Mouse (Mus musculus): Measurements from ENCODE around the gene Tenm4.
"Not testable (repeated sequence)": the region's sequence is repeated elsewhere in the genome, so short reads cannot be mapped to it uniquely, and the experiment has no call there.

Gene Tenm4

GRCm38 (mm10) chr7:96899036-96899569 is 728.1 kb downstream of the Tenm4 start:
- DNase-seq (ENCODE audit: low spot score in 2 of 2) = peak; percentile 25 to 57

DNA sequence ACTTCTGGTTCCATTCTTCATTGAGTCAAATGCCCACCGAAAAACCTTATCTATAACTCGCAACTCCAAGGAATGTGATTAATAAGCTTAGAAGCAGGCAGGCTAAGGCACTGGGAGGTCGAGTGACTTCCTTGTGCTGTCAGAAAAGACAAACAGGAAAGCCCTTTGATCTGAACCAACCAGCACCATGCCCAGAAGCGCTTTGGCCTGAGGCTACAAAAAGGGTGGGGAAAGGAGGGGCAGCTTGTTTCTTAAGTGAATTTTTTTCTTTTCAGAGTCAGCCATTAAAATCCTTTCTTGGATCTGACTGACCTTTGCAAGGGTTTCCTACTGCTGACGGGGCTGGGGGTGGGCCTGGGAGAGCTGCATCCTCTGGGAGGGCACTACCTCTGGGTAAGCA is 731.1 kb downstream of the Tenm4 start:
- no peak for DNase-seq (ENCODE audit: low spot score in 2 of 2)

DNA sequence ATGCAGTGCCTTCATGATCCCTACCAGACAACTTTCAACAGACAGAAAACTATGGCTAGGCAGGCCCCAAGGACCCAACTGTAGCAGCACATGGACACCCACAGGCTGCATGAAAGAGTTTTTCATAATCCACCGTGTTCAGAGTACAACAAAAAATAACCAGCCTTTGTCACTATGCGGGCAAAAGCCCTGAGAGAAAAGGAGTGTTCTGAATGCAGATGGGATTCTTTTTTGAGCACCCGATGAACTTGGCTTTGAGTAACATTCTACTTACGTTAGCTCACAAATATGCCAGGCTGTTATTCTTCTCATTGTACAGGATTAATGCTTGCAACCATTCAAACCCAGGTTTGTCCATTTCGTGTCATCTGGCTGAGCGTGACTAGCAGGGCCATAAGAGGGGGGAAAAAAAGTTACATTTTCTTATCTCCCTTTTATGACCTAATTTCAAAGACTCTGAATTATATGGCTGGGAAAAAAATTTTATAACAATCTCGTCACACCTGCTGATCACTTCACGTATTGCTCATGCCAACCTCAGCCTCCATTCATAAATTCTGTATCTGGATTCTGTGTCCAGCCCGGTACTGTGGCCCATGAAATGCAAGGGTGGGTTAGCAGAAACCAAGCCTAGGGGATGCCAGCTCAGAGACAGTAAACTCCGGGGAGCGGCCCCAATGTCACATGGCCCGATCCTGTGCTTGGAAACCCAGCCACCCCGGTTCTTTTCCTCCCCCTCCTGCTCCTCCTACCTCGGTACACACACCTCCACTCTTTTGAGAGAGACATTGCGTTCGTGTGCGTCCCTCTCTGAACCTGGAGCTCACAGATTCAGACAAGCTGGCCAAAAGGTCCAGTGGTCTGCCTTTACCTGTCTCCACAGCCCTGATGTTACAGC is 732.3 kb downstream of the Tenm4 start:
- DNase-seq (ENCODE audit: low spot score in 2 of 2) = peak in 1 of 2 experiments; percentile 25

DNA sequence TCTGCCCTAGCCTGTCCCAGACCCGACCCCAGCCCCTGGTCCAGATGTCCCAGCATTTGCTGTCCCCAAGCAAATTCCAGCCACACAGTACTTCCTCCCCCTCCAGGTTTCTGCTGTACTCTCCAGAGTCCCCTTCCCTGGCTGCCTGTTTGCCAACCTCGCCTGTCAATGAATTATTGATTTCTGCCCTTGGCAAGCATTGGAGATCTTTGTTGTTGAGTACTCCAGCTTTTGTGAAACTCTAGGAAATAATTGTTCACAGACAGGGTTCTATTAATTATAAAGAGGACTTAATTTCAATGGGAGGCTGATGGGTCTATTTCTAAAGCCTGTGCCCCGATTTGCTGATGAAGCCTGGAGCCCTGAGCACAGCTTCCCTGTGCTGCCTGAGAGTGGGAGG is 733.4 kb downstream of the Tenm4 start:
- no peak for DNase-seq (ENCODE audit: low spot score in 2 of 2)

- no peak for DNase-seq (ENCODE audit: low spot score in 2 of 2)
These were observed 733.9 kb downstream of the Tenm4 start for GRCm38 (mm10) chr7:96904936-96905335.

- DNase-seq (ENCODE audit: low spot score in 2 of 2) = no peak
These were observed 734.4 kb downstream of the Tenm4 start for GRCm38 (mm10) chr7:96905422-96905821.

- DNase-seq (ENCODE audit: low spot score in 2 of 2) = no peak
These were observed 735.2 kb downstream of the Tenm4 start for GRCm38 (mm10) chr7:96906216-96906615.

DNA sequence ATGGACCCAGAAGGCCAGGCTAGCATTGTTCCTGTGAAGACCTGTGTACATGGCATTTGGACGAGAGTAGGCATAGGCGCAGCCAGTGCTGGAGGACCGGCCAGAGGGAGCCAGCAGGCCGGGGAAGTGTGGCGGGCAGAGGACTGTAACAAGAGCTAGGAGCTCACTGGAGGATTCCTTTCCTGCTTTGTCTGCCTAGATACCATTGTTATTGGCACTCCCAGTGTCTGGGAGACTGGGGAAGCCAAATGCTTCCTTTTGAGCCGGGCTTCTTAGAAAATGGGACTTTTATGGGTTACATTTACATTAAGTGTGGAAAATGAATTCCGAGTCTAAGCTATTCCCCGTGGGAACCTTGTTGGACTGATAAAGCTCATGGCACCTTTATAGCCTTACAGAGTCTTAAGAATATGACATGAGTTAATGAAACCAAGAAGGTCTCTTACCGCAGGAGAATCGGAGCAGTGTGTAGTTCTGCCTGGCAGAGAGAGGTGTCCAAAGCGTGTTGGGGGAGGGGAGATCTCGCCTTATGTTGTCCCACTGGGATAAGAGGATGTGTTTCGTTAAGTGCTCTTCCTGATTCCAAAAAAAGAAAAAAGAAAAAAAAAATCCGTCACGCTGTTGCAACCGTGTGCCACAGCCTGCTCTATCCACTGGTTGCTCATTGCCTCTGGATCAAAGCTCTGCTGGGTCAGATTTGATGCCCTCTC is 737.1 kb downstream of the Tenm4 start:
- no peak for DNase-seq (ENCODE audit: low spot score in 2 of 2)

DNA sequence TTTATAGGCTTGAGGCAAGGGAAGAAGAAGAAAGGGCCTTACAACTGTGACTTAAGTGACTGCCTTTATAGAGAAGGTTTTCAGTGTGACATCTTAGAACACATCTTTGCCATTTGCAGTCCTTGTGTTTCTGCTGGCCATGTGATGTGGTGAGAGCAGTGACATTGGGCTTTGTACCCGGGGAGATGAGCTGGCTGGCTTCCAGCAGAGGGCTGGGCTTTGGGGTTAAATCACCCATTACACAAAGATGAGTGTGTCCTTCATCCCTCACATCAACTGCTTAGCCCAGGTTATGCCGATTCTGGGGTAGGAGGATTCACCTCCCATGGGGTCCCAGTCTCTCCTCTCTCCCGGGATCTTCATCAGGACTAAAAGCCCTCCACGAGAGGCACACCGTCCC is 738.8 kb downstream of the Tenm4 start:
- no peak for DNase-seq (ENCODE audit: low spot score in 2 of 2)

DNA sequence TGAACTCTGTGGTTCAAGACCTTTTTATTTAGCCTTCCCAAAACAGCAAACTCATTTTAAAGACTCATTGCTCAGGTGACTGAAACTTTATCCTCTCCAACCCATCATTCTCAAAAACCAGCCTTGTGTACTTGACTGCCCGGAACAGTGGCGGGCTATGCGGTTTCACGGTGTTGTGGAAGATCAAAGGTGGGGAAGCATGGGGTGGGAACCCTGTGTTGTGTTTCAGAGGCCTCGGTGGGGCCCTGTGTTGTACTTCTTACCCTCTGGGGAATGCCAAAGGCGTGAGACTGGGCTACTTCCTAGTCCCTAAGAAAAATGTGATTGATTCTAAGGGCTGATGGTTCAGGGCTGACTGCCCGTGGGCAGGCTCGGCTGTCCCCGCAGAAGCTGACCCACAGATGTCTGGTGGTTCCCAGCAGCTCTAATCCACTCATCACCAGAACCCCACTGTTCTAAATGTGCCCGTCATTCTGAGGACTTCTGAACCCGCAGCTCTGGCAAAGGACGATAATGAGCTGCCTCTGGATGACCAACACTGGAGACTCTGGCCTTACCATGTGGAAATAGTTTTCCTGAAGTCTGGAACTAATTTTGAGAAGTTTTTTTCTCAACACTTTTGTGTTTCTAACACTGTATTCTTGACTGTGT is 739.4 kb downstream of the Tenm4 start:
- no peak for DNase-seq (ENCODE audit: low spot score in 2 of 2)

DNA sequence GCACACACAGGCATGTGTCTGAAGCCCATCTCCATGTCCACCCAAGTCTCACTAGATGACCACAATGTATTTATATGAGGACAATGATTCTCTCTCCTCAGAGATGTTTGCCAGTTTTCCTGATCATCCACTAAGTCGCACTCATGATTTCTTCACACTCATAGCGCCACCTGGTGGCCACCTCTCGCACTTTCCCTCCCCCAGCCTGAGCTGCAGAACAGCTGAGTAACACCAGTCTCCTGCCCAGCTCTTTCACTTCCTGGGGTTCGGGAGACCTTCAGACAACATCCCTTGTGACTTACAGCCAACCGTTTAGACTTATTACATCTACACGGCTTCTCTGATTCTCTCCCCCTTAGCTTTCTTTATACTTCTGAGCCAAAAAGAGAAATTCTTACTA is 743.0 kb downstream of the Tenm4 start:
- peak; percentile 81 for DNase-seq (ENCODE audit: low spot score in 2 of 2)

DNA sequence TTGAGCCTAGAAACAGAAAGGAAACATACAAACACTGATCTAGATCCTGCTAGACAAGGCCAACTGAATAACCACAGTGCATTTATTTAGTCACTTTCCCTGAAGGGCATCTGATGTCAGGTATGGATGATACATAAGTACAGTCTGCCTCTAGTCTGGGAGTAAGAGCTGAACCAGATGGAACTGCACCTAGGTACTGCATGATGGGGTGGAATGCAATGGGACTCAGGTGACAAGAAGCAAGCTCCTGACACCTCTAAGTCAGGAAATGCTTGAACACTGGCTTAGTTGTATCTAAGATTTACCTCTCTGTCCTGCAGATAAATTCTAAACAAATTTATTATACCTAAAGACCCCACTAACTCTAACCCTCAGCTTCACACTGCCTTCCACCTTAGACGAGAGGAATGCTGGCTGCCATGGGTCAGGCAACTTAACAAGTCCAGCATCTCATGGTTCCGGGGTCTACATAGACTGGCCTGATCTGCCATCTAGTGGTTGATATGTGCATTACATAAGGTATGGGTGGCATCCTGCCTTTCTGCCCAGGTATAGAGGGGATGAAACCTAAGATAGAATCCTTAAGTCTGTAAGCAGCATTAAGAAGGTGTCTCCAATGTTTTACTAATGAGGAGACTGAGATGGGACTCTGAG is 744.5 kb downstream of the Tenm4 start:
- no peak for DNase-seq (ENCODE audit: low spot score in 2 of 2)

GRCm38 (mm10) chr7:96920447-96921095 is 749.5 kb downstream of the Tenm4 start:
- no peak for DNase-seq (ENCODE audit: low spot score in 2 of 2)

- DNase-seq (ENCODE audit: low spot score in 2 of 2) = no peak
These were observed 751.9 kb downstream of the Tenm4 start for GRCm38 (mm10) chr7:96922927-96923326.

DNA sequence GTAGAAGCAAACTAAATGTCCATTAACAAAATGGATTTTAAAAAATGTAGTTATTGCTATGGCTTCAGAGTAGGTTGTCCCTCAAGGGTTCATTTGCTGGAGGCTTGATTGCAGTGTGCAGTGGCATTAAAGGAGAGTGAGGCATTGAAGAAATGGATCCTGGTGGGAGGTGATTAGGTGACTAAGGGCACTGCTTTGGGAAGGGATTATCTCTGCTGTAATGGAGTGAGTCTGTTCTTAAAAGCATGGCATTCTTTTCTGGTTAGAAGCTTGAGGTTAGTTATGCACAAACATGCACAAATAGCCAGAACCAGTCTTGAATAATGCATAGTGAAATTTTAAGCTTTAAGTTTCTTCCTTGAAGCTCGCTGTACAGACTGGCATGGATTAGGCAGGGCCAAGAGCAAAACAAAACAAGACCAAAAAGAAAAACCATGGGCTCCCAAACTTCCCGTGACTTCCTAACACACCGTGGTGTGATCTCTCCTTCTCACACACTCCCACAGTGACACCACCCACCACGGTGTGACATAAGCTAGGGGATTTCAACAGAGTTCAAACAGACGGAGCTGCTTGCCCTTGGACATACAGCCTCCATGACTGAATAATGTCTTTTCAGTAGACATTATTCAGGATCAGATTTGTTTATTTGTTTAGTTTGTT is 772.8 kb downstream of the Tenm4 start:
- DNase-seq (ENCODE audit: low spot score in 2 of 2) = no peak

GRCm38 (mm10) chr7:96946501-96946900 is 775.5 kb downstream of the Tenm4 start:
- DNase-seq (ENCODE audit: low spot score in 2 of 2) = not testable (repeated sequence)

GRCm38 (mm10) chr7:96951281-96952051 is 780.4 kb downstream of the Tenm4 start, which contains the start of gene Nars2:
TSS of gene Nars2 (plus strand) at chr7:96951505.
- peak; percentile 88 to 91 for DNase-seq (ENCODE audit: low spot score in 2 of 2)

- DNase-seq (ENCODE audit: low spot score in 2 of 2) = no peak
These were observed 781.0 kb downstream of the Tenm4 start for GRCm38 (mm10) chr7:96952094-96952493.

GRCm38 (mm10) chr7:96959168-96959567 is 788.1 kb downstream of the Tenm4 start:
- DNase-seq (ENCODE audit: low spot score in 2 of 2) = no peak

Measured in right cerebral cortex, postnatal 36 days (tissue).